Mouse (Mus musculus): ENCODE measurements around the gene Pdrg1. TPM values are rescaled to one million over a fixed set of nuclear protein-coding genes. Genes with fewer than 3 reads are reported as not detected.

The Pdrg1 gene
- polyA plus RNA-seq, 2 experiments, result 21.5 to 26.9 TPM

DNA sequence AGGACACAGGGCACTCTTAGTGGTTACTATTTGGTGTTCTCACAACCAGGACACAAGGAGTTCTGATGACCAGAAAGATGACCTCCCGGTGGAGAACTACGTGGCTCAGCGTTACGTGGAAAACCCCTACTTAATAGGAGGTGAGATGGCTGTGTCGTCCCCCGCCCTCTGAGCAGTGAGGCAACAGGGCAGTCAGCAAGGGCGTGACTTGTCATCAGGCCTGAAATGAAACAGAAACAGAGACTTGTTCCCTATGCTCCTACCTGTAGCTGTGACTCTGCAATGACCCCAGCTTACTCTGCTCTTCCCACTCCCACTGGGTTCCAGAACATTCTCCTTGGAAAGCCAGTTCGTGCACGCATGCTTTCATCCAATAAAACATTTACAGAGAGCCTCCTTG, 23.7 kb downstream of the Pdrg1 start:
- no peak overlapping the region for H3K27ac ChIP-seq
- H3K4me2 ChIP-seq (ENCODE audit: low read depth), result no peak overlapping the region
- WGBS (ENCODE audit: insufficient replicate concordance), result 73% methylated on average over 9 of the region's 9 CpGs
- no peak overlapping the region for H3K9ac ChIP-seq (replicated peaks)
- H3K4me1 ChIP-seq (replicated peaks; ENCODE audit: control insufficient read depth in 2 of 2, insufficient read depth in 2 of 2, low read length in 1 of 2), result no peaks in the 10 kb centered on the region
- H3K36me3 ChIP-seq (replicated peaks; ENCODE audit: control insufficient read depth, insufficient read depth, low read depth), result no peaks in the 10 kb centered on the region
- H3K27me3 ChIP-seq (ENCODE audit: control insufficient read depth, insufficient read depth, low read length), result no peaks in the 10 kb centered on the region
- DNase-seq (ENCODE audit: low read depth in 3 of 3, low spot score in 3 of 3) (no peak), ATAC-seq (ENCODE audit: insufficient read depth) (no peak)
- no peak overlapping the region for H3K4me3 ChIP-seq (ENCODE audit: insufficient read depth in 1 of 2, low read depth in 2 of 2, low read length in 2 of 2)
- TF ChIP-seq CTCF (IDR thresholded peaks at IDR 0.05; ENCODE audit: low read depth), result no peak
- TF ChIP-seq EP300 (IDR thresholded peaks at IDR 0.05; ENCODE audit: low read depth), result no peak
- H3K9me3 ChIP-seq (ENCODE audit: control insufficient read depth, low read length), result no peaks in the 10 kb centered on the region

GRCm38 (mm10) chr2:152985582-152985981, 29.6 kb downstream of the Pdrg1 start:
- Histone ChIP-seq H3K36me3 (replicated peaks; ENCODE audit: control insufficient read depth, insufficient read depth, low read depth) (no peaks in the 10 kb centered on the region), H3K4me3 (ENCODE audit: insufficient read depth in 1 of 2, low read depth in 2 of 2, low read length in 2 of 2) (no peak overlapping the region), H3K4me1 (replicated peaks; ENCODE audit: control insufficient read depth in 2 of 2, insufficient read depth in 2 of 2, low read length in 1 of 2) (no peaks in the 10 kb centered on the region), H3K27ac (no peak overlapping the region), H3K9me3 (ENCODE audit: control insufficient read depth, low read length) (no peaks in the 10 kb centered on the region), H3K4me2 (ENCODE audit: low read depth) (no peak overlapping the region), H3K27me3 (ENCODE audit: control insufficient read depth, insufficient read depth, low read length) (no peaks in the 10 kb centered on the region), H3K9ac (replicated peaks) (no peak overlapping the region)
- DNase-seq (ENCODE audit: low read depth in 3 of 3, low spot score in 3 of 3) (no peak), ATAC-seq (ENCODE audit: insufficient read depth) (no peak)
- TF ChIP-seq CTCF (IDR thresholded peaks at IDR 0.05; ENCODE audit: low read depth), result no peak
- no peak for TF ChIP-seq EP300 (IDR thresholded peaks at IDR 0.05; ENCODE audit: low read depth)
- WGBS (ENCODE audit: insufficient replicate concordance), result 50% methylated on average over 1 of the region's 1 CpGs

DNA sequence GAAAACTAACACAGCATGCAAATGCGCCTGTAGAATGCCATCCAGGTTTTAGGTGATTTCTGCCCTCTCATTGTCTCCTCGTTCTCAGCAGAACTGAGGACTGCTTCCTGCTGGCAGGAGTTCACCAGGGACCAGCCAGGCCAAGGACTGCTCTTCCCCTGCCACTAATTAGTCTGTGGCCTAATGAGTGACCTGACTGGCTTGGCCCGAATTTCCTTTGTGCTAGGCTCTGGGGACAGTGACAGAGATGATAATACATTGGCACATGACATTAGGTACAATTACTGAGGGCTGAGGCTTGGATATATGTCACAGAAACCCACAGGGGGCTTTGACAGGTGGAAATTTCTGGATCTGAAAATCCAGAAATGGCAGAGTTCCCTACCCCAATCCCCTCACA, 38.2 kb downstream of the Pdrg1 start:
- no peaks in the 10 kb centered on the region for H3K36me3 ChIP-seq (replicated peaks; ENCODE audit: control insufficient read depth, insufficient read depth, low read depth)
- H3K9me3 ChIP-seq (ENCODE audit: control insufficient read depth, low read length), result no peaks in the 10 kb centered on the region
- H3K27me3 ChIP-seq (ENCODE audit: control insufficient read depth, insufficient read depth, low read length), result no peaks in the 10 kb centered on the region
- H3K4me1 ChIP-seq (replicated peaks; ENCODE audit: control insufficient read depth in 2 of 2, insufficient read depth in 2 of 2, low read length in 1 of 2), result peaks cover 0 to 2% of the 10 kb centered on the region in 2 experiments; a peak in 1 of 4 replicates
- no peak overlapping the region for H3K4me2 ChIP-seq (ENCODE audit: low read depth)
- no peak overlapping the region for H3K9ac ChIP-seq (replicated peaks)
- no peak for ATAC-seq (ENCODE audit: insufficient read depth)
- no peak for TF ChIP-seq EP300 (IDR thresholded peaks at IDR 0.05; ENCODE audit: low read depth)
- TF ChIP-seq CTCF (IDR thresholded peaks at IDR 0.05; ENCODE audit: low read depth), result no peak
- H3K4me3 ChIP-seq (ENCODE audit: insufficient read depth in 1 of 2, low read depth in 2 of 2, low read length in 2 of 2), result no peak overlapping the region
- no peak for DNase-seq (ENCODE audit: low read depth in 3 of 3, low spot score in 3 of 3)
- H3K27ac ChIP-seq, result no peak overlapping the region
- 38% methylated on average over 3 of the region's 3 CpGs for WGBS (ENCODE audit: insufficient replicate concordance)

DNA sequence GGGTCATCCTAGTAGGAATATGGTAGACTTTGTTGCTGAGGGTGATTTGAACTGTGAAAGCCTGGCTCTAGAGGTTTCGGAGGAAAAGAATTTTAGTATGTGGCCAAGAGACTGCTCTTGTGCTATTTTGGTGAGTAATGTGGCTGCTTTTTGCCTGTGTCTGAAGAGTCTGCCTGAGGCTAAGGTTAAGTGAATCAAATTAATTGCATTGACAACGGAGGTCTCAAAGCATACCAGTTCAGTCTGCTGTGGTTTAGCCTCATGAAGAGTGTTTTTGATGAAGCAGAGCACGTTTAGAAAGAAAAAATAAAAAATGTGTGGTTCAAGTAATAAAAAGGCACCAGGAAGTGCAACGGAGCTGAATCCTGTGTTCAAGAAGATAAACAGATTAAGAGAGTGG, 49.7 kb downstream of the Pdrg1 start:
- no peaks in the 10 kb centered on the region for H3K4me1 ChIP-seq (replicated peaks; ENCODE audit: control insufficient read depth in 2 of 2, insufficient read depth in 2 of 2, low read length in 1 of 2)
- no peak for ATAC-seq (ENCODE audit: insufficient read depth)
- 48% methylated on average over 4 of the region's 4 CpGs for WGBS (ENCODE audit: insufficient replicate concordance)
- no peaks in the 10 kb centered on the region for H3K36me3 ChIP-seq (replicated peaks; ENCODE audit: control insufficient read depth, insufficient read depth, low read depth)
- TF ChIP-seq CTCF (IDR thresholded peaks at IDR 0.05; ENCODE audit: low read depth), result no peak
- no peak for TF ChIP-seq EP300 (IDR thresholded peaks at IDR 0.05; ENCODE audit: low read depth)
- no peak overlapping the region for H3K4me2 ChIP-seq (ENCODE audit: low read depth)
- H3K9me3 ChIP-seq (ENCODE audit: control insufficient read depth, low read length), result no peaks in the 10 kb centered on the region
- H3K27me3 ChIP-seq (ENCODE audit: control insufficient read depth, insufficient read depth, low read length), result peaks cover 7% of the 10 kb centered on the region
- no peak overlapping the region for H3K4me3 ChIP-seq (ENCODE audit: insufficient read depth in 1 of 2, low read depth in 2 of 2, low read length in 2 of 2)
- no peak overlapping the region for H3K9ac ChIP-seq (replicated peaks)
- H3K27ac ChIP-seq, result no peak overlapping the region
- no peak for DNase-seq (ENCODE audit: low read depth in 3 of 3, low spot score in 3 of 3)

DNA sequence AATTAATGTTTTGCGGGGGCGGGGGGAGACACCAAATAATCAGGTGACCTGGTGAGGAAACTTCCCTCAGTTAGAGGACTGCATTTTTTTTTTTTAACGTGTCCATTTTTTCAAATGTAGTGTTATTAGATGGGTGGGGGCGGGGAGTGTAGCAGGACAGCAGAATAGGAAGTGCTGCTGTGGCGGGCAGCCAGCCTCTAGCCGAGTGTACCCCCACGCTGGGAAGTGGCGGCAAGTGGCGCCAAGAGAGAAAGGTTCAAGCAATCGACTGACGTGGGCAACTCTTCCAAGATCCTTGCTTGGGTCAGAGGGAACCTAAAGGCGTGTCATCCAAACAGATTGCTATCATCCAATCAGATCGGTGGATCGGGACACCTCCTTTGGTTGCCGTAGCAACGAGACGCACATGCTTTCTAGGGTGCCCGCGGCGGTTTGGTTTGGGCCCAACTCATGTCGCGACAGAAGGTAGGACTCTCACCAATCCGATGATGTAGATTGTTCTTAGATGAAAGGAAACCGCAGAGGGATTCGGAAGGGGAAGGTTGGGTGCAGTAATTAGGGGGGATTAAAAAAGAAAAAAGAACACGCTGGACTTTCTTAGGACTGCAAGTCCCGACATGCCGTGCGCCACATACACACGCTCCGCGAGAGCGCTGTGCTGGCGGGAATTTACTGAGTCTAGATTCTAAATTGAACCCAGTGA, 53.0 kb downstream of the Pdrg1 start, which contains the start of gene Ttll9:
Gene Ttll9 (plus strand): TSS at position 395 of the 703 bp plus-strand sequence.
- ATAC-seq (ENCODE audit: insufficient read depth) (peak; percentile 63), DNase-seq (ENCODE audit: low read depth in 3 of 3, low spot score in 3 of 3) (peak; percentile 34 to 41 (median 36))
- H3K27ac ChIP-seq, result no peak within 1 kb of the TSS
- no peaks in the 10 kb centered on the region for H3K4me1 ChIP-seq (replicated peaks; ENCODE audit: control insufficient read depth in 2 of 2, insufficient read depth in 2 of 2, low read length in 1 of 2)
- 3% methylated on average over 34 of the region's 34 CpGs for WGBS (ENCODE audit: insufficient replicate concordance)
- H3K9me3 ChIP-seq (ENCODE audit: control insufficient read depth, low read length), result no peaks in the 10 kb centered on the region
- TF ChIP-seq CTCF (IDR thresholded peaks at IDR 0.05; ENCODE audit: low read depth) (no peak), EP300 (IDR thresholded peaks at IDR 0.05; ENCODE audit: low read depth) (no peak)
- H3K36me3 ChIP-seq (replicated peaks; ENCODE audit: control insufficient read depth, insufficient read depth, low read depth), result no peaks in the 10 kb centered on the region
- H3K9ac ChIP-seq (replicated peaks), result no peak within 1 kb of the TSS
- H3K27me3 ChIP-seq (ENCODE audit: control insufficient read depth, insufficient read depth, low read length), result peaks cover 7% of the 10 kb centered on the region
- H3K4me3 ChIP-seq (ENCODE audit: insufficient read depth in 1 of 2, low read depth in 2 of 2, low read length in 2 of 2), result peak within 1 kb of the TSS; percentile 39 to 64
- peak within 1 kb of the TSS; percentile 52 for H3K4me2 ChIP-seq (ENCODE audit: low read depth)

Other genes starting within 250 kb of the Pdrg1 start
- gene Bcl2l1, start 183.7 kb downstream of the Pdrg1 start, polyA plus RNA-seq (2012; rRNA removed), result 72.2 and 81.6 TPM in 2 replicates
- 172 and 186 TPM in 2 replicates for gene Bcl2l1, start 183.7 kb downstream of the Pdrg1 start, polyA plus RNA-seq (2014; fragmentation: Nextera tagmentation; extraction: Ambion mirVana)
- gene Tpx2, start 167.5 kb downstream of the Pdrg1 start, polyA plus RNA-seq (2012; rRNA removed), result 25.1 and 47.1 TPM in 2 replicates
- gene Tpx2, start 167.5 kb downstream of the Pdrg1 start, polyA plus RNA-seq (2014; fragmentation: Nextera tagmentation; extraction: Ambion mirVana), result 80.9 and 82.6 TPM in 2 replicates
- 0.02 TPM in 1 of 2 replicates, not detected in the other for gene Mylk2, start 104.1 kb downstream of the Pdrg1 start, polyA plus RNA-seq (2012; rRNA removed)
- not detected in 2 replicates for gene Mylk2, start 104.1 kb downstream of the Pdrg1 start, polyA plus RNA-seq (2014; fragmentation: Nextera tagmentation; extraction: Ambion mirVana)
- 0.08 and 0.18 TPM in 2 replicates for gene Foxs1, start 82.2 kb downstream of the Pdrg1 start, polyA plus RNA-seq (2012; rRNA removed)
- 0.08 and 0.10 TPM in 2 replicates for gene Foxs1, start 82.2 kb downstream of the Pdrg1 start, polyA plus RNA-seq (2014; fragmentation: Nextera tagmentation; extraction: Ambion mirVana)
- gene Dusp15, start 63.7 kb downstream of the Pdrg1 start, polyA plus RNA-seq (2012; rRNA removed), result 0.02 and 0.05 TPM in 2 replicates
- not detected in 2 replicates for gene Dusp15, start 63.7 kb downstream of the Pdrg1 start, polyA plus RNA-seq (2014; fragmentation: Nextera tagmentation; extraction: Ambion mirVana)
- 0.05 and 0.11 TPM in 2 replicates for gene Ttll9, start 52.9 kb downstream of the Pdrg1 start, polyA plus RNA-seq (2012; rRNA removed)
- 0.08 and 0.18 TPM in 2 replicates for gene Ttll9, start 52.9 kb downstream of the Pdrg1 start, polyA plus RNA-seq (2014; fragmentation: Nextera tagmentation; extraction: Ambion mirVana)
- gene Xkr7, start 16.4 kb upstream of the Pdrg1 start, polyA plus RNA-seq (2012; rRNA removed), result not detected in 2 replicates
- gene Xkr7, start 16.4 kb upstream of the Pdrg1 start, polyA plus RNA-seq (2014; fragmentation: Nextera tagmentation; extraction: Ambion mirVana), result not detected in 2 replicates
- gene Ccm2l, start 50.5 kb upstream of the Pdrg1 start, polyA plus RNA-seq (2012; rRNA removed), result 2.1 and 2.2 TPM in 2 replicates
- gene Ccm2l, start 50.5 kb upstream of the Pdrg1 start, polyA plus RNA-seq (2014; fragmentation: Nextera tagmentation; extraction: Ambion mirVana), result 0.71 and 0.81 TPM in 2 replicates
- gene Hck, start 93.0 kb upstream of the Pdrg1 start, polyA plus RNA-seq (2012; rRNA removed), result 5.9 and 6.0 TPM in 2 replicates
- gene Hck, start 93.0 kb upstream of the Pdrg1 start, polyA plus RNA-seq (2014; fragmentation: Nextera tagmentation; extraction: Ambion mirVana), result 6.9 and 7.8 TPM in 2 replicates
- 13.0 TPM in 2 replicates for gene Tm9sf4, start 145.9 kb upstream of the Pdrg1 start, polyA plus RNA-seq (2012; rRNA removed)
- 23.7 and 32.4 TPM in 2 replicates for gene Tm9sf4, start 145.9 kb upstream of the Pdrg1 start, polyA plus RNA-seq (2014; fragmentation: Nextera tagmentation; extraction: Ambion mirVana)
- 2.1 and 2.3 TPM in 2 replicates for gene Tspyl3, start 210.0 kb upstream of the Pdrg1 start, polyA plus RNA-seq (2012; rRNA removed)
- gene Tspyl3, start 210.0 kb upstream of the Pdrg1 start, polyA plus RNA-seq (2014; fragmentation: Nextera tagmentation; extraction: Ambion mirVana), result 1.6 and 2.5 TPM in 2 replicates
- 14.4 and 14.5 TPM in 2 replicates for gene Plagl2, start 226.0 kb upstream of the Pdrg1 start, polyA plus RNA-seq (2012; rRNA removed)
- gene Plagl2, start 226.0 kb upstream of the Pdrg1 start, polyA plus RNA-seq (2014; fragmentation: Nextera tagmentation; extraction: Ambion mirVana), result 23.9 and 27.0 TPM in 2 replicates
- gene Pofut1, start 226.1 kb upstream of the Pdrg1 start, polyA plus RNA-seq (2012; rRNA removed), result 6.1 and 6.8 TPM in 2 replicates
- gene Pofut1, start 226.1 kb upstream of the Pdrg1 start, polyA plus RNA-seq (2014; fragmentation: Nextera tagmentation; extraction: Ambion mirVana), result 3.2 and 3.7 TPM in 2 replicates